Mouse (Mus musculus) spleen, adult 2 months (tissue): ENCODE measurements around the gene Eif2b3.

ENCODE experiments used
- CTCF ChIP-seq: fragments of 200-500 bp; IDR thresholded peaks from 2 replicates; pipeline ENCODE4 v1.5.1; 2011; ENCODE audit warnings: mild to moderate bottlenecking, inconsistent platforms; ENCODE audit not compliant: insufficient read depth, insufficient read length, insufficient replicate concordance; ENCODE audit errors: extremely low read depth
- POLR2A ChIP-seq: fragments of 200-500 bp; IDR thresholded peaks from 2 replicates; pipeline ENCODE4 v1.6.1; 2011; ENCODE audit warnings: low read depth, low read length, inconsistent platforms

DNA sequence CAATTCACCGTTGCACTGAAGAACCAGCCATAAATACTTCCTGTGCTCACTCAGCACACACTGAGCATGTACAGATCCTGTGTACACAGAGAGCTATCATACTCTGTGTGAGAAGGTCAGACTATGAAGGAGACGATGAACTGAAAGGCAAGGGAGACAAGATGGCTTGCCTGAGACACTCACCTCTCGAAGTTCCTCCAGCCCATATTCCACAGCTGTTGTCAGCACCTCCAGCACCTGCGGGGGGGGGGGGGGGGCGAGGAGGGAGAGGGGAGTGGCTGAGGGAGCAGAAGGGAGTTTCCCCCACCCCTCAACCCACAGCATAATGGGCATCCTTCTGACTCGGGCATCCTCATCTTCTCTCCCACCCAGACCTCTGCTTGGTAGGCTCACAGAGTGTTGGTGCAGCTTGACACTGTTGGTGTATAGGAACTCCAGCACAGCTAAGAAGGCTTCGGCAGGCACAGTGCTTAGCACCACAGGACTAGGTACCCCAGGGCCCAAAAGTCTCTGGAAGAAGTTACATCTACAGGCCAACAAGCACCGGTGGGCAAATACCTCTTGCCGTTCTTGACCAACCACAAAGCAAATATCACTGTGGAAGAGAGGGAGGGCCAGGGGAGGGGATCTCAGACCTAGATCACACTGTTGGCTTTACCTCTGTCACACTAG lies 104.5 kb downstream of the Eif2b3 start:
- TF ChIP-seq CTCF, result no peak
- no peak for TF ChIP-seq POLR2A
